Mouse (Mus musculus) embryo, embryonic 9.5 days (tissue): ENCODE data around the gene Apcs.

Experiments
- DNase-seq: peaks from one replicate; pipeline ENCODE4 v3.0.0-alpha.2; 2017; ENCODE audit errors: extremely low spot score

The Apcs gene

GRCm38 (mm10) chr1:172894777-172895357 is at the start of gene Apcs:
Gene Apcs (minus strand): TSS chr1:172895041.
- DNase-seq, result no peak

GRCm38 (mm10) chr1:172932197-172932596 is 37.4 kb upstream of the Apcs start:
- DNase-seq, result no peak

GRCm38 (mm10) chr1:172918450-172918849 is 23.6 kb upstream of the Apcs start:
- DNase-seq, result no peak

- no peak for DNase-seq
Observed at GRCm38 (mm10) chr1:172917115-172917514, 22.3 kb upstream of the Apcs start.

- no peak for DNase-seq
Observed at GRCm38 (mm10) chr1:172903313-172903712, 8.5 kb upstream of the Apcs start.

- DNase-seq, result no peak
Observed at GRCm38 (mm10) chr1:172895435-172895834, 594 bp upstream of the Apcs start.

GRCm38 (mm10) chr1:172876675-172877074 is 18.2 kb downstream of the Apcs start:
- no peak for DNase-seq

- no peak for DNase-seq
Observed at GRCm38 (mm10) chr1:172875265-172875664, 19.6 kb downstream of the Apcs start.

- no peak for DNase-seq
Observed at GRCm38 (mm10) chr1:172848171-172848570, 46.7 kb downstream of the Apcs start.

GRCm38 (mm10) chr1:172847044-172847761 is 47.6 kb downstream of the Apcs start:
- DNase-seq, result no peak
